Mouse (Mus musculus) erythroblast, adult 5-6 weeks (primary cell): ENCODE data around the gene Ttc1. TPM values are rescaled to one million over a fixed set of nuclear protein-coding genes. Genes with fewer than 3 reads are reported as not detected.

Source experiments
- ATAC-seq: replicated peaks from 2 replicates; pipeline ENCODE4 v1.8.0; 2016; ENCODE audit warnings: moderate number of reproducible peaks, mild to moderate bottlenecking, moderate TSS enrichment, inconsistent platforms; ENCODE audit not compliant: poor library complexity, low FRiP score, severe bottlenecking
- total RNA-seq, 2 experiments: library from RNA; stranded (forward) in 1 of 2; stranded (reverse) in 1 of 2; fragments of 150-400 nt in 1 of 2; fragments of 200-764, 138-1000 nt in 1 of 2; gene quantifications; 2 replicates each; pipeline versions ENCODE4 v1.2.3 to v1.2.4; 2015 to 2017; ENCODE audit warnings: low replicate concordance in 2 of 2

The Ttc1 gene
- total RNA-seq, 2 experiments from 2014 or later: 18.9 to 25.9 TPM

DNA sequence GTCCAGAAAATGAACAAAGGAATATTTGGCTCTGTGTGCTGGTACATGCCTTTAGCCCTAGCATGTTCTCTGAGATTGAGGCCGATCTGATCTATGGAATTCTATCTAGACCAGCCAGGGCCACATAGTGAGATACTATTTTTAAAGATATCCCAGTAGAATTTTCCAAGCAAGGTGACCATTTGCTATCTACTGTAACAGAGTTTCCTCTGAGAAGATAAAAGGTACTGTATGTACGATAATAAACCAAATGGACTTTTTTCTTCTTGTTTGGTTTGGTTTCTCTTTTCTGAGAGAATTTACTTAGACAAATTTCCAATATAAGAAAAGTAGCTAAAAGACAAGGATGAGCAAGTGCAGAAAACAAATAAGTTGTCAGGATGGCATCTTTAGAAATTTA is 39.4 kb downstream of the Ttc1 start:
- no peak for ATAC-seq

DNA sequence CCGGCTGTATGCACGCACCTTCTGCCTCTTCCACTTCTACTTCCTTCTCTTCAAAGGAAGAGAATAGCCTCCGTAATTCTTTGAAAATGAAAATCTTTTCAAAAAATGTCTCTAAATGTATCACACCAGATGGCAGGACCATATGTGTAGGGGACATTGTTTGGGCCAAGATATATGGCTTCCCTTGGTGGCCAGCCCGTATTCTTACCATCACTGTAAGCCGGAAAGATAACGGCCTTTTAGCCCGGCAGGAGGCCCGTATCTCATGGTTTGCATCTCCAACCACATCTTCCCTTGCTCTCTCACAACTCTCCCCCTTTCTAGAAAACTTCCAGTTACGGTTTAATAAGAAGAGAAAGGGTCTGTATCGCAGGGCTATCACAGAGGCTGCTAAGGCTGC is 42.1 kb downstream of the Ttc1 start:
- no peak for ATAC-seq

DNA sequence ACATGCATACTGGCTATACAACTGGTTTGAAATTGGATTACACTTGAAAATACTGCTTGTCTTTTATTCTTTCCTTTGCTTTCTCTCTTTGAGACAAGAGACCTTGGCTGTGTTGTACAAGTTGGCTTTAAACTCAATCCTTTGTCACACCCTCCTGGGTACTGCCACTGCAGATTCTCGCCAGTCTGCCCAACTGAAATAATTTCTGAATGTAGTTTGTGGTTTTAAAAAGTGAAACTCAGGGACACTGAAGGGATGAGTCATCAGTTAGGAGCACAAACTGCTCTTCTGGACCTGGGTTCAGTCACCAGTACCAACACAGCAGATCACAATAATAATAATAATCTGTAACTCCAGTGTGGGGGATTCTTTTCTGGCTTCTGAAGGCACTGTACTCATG is 44.3 kb downstream of the Ttc1 start:
- ATAC-seq: no peak

DNA sequence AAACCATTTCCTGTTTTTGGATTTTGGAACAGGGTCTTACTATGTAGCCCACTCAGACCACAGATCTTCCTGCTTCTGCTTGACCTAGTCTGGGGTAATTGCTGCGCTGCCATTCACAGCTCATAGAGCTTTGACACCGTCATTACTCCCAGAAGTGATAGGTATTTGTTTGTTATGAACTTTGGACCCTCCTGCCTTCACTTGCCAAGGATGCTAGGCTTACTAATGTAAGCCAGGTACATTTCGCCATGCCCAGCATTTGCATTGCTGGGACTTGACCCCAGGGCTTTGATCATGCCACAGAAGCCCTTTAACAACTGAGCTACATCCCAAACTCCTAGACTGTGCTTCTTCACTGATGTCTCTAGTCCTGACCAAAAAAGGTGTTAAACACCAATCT is 47.5 kb downstream of the Ttc1 start:
- ATAC-seq: no peak

DNA sequence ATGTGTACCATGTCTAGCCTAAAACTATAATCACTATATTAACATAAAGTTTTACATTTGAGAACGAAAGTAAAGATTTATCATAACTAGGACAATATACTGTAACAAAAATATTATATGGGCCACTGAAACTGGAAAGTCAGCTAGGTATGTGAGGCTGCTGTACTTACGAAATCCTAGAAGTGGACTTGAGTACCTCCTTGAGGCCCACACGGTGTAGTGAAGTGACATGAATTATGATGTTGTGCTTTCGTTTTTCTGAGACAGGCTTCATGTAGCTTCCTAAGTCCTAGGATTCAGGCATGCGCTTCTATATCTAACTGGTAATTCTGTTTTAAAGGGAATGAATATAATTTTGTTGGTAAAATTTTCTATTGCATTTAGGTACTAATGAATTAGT is 49.2 kb downstream of the Ttc1 start:
- no peak for ATAC-seq

DNA sequence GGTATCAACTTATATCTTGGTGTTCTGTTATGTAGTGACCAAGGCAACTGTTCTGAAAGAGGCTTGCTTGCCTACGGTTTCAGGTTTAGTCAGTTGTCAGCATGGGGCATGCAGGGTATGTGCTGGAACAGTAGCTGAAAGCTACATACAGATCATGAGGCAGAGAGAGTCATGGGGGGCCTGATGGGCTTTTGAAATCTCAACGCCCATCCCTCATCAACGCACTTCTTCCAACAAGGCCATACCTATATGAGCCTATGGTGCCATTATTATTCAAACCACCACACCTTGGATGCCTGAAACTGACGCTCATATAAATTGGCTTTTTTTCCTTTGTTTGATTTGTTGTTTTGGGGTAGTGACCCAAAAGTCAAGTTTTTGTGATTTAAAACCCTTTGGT is 51.2 kb downstream of the Ttc1 start:
- ATAC-seq: no peak

DNA sequence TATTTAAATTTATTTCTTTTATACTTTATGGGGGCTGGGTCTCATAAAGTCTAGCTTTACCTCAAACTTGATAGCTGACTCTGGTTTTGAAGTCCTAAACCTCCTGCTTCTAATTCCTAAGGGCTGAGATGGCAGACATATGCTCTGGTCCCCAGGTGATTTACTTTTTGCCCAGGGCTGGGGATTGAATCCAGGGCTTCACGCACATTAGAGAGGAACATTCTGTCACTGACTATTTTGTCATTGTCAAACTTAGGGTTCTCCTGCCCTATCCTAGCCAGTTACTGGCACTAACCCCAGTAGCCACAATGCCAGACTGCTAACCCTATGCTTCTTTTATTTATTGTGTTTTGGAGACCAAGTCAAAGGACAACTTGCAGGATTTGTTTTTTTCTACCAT is 59.0 kb downstream of the Ttc1 start:
- no peak for ATAC-seq

DNA sequence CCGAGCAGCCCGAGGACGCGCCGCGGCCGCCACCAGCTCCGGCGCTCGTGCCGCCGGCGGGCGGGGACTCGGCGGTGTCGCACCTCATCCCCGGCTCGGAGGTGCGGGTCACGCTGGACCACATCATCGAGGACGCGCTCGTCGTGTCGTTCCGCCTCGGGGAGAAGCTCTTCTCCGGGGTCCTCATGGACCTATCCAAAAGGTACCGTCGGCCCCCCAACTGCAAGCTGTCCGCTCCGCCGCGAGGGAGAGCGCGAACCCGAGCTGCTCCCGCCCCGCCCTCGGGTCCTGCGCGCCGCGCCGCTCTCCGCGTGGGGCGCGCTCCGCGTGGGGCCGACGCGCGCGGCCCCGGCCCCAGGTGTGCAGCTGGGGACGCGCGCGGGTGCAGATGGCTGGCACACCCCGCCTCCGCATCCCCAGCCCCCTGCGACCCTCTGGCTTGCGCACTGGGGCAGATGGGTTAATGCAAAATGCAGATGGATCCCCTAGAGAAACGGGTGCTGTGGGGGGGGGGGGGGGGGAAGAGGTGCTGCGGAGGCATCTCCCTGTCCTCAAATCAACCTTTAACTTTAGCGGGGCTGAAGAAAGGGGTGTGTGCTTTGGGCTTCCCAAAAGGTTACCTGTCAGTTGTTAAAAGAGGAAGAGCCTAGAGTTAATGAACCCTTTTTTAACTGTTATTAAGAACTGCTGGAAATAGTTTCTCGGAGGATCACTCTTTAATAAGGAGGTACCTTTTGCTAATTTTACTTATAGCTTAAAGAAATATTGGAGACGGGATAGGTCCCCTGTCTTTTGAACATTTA is 65.2 kb downstream of the Ttc1 start:
- ATAC-seq: peak; percentile 40

DNA sequence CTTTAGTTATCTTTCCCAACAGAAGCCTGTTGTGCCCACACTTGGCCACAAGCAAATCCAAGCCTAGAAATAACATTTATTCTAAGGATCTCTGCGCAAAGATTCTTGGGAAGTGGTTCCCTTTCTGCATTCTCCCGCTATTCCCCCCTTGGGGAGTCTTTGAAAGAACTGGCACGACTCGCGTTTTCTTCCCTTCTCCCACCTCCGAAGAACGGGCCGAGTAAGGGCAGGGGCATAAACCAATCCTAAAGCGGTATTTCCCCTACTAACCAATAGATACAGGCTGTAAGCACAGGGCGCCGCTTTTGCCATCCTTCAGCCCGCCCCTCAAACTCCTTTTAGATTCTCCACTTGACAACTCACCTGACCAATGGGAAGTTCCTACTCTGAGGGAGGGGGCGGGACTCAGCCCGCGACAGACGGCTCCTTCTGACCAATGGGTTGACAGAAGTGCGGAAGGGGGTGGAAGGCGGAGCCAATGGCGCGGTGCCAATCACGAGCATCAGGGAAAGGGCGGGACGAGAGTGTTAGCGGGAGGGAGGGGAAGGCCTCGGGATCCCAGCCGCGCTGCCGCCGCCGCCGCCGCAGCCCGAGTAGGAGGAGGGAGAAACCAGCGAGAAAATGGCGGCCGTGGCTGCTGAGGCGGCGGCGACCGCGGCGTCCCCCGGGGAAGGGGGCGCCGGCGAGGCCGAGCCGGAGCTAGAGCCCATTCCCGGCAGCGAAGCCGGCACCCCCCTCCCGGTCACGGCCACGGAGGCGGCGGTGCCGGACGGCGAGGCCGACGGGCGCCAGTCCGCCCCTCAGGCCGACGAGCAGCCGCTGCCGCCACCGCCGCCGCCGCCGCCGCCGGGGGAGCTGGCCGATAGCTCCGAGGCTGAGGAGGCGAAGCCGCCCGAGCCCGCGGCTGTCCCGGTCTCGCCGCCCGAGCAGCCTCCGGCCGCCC is 66.1 kb downstream of the Ttc1 start, which contains the start of gene Pwwp2a:
Pwwp2a (plus strand) TSS at position 527 of the 943 bp plus-strand sequence.
- ATAC-seq: peak; percentile 97

Other genes with a start within 250 kb of the Ttc1 start
- not detected in 2 replicates for gene Ccnjl, start 219.2 kb downstream of the Ttc1 start, total RNA-seq (2015; ENCODE audit: low replicate concordance)
- 0.98 TPM in 1 of 2 replicates, not detected in the other for gene Ccnjl, start 219.2 kb downstream of the Ttc1 start, total RNA-seq (2017; ENCODE audit: low replicate concordance)
- not detected in 2 replicates for gene 4933415A04Rik, start 161.0 kb downstream of the Ttc1 start, total RNA-seq (2015; ENCODE audit: low replicate concordance)
- gene 4933415A04Rik, start 161.0 kb downstream of the Ttc1 start, total RNA-seq (2017; ENCODE audit: low replicate concordance): not detected in 2 replicates
- gene Fabp6, start 146.5 kb downstream of the Ttc1 start, total RNA-seq (2015; ENCODE audit: low replicate concordance): not detected in 2 replicates
- not detected in 2 replicates for gene Fabp6, start 146.5 kb downstream of the Ttc1 start, total RNA-seq (2017; ENCODE audit: low replicate concordance)
- gene Pwwp2a, start 66.0 kb downstream of the Ttc1 start, total RNA-seq (2015; ENCODE audit: low replicate concordance): 24.0 and 27.1 TPM in 2 replicates
- gene Pwwp2a, start 66.0 kb downstream of the Ttc1 start, total RNA-seq (2017; ENCODE audit: low replicate concordance): 26.1 and 31.7 TPM in 2 replicates
- not detected in 2 replicates for gene Adra1b, start 153.2 kb upstream of the Ttc1 start, total RNA-seq (2015; ENCODE audit: low replicate concordance)
- gene Adra1b, start 153.2 kb upstream of the Ttc1 start, total RNA-seq (2017; ENCODE audit: low replicate concordance): 0.56 TPM in 1 of 2 replicates, not detected in the other